Mouse (Mus musculus) stomach, embryonic 14.5 days (tissue): ENCODE data around the gene Spata16. TPM values are rescaled to one million over a fixed set of nuclear protein-coding genes. Genes with fewer than 3 reads are reported as not detected.
A peak's percentile ranks its signal among the peaks of the same experiment; 100 is the strongest.

ENCODE experiments used
- ATAC-seq: fragments of 200-750 bp; cut with Nextera tagmentation; 2 replicates; pipeline ENCODE4 v1.8.0; 2017; ENCODE audit warnings: low read depth, moderate TSS enrichment; ENCODE audit not compliant: insufficient number of reproducible peaks, insufficient read depth, low FRiP score
- H3K27ac ChIP-seq: fragments of 300-500 bp; sonication (generic); 2 replicates; pipeline ENCODE4 v1.5.1; 2014; ENCODE audit warnings: mild to moderate bottlenecking, low read length, moderate library complexity, mixed read lengths
- H3K27me3 ChIP-seq: fragments of 300-500 bp; sonication (generic); 2 replicates; pipeline ENCODE4 v1.6.1; 2014; ENCODE audit warnings: low read length, control low read depth, mixed read lengths; ENCODE audit not compliant: control insufficient read depth, insufficient read depth
- H3K36me3 ChIP-seq: fragments of 300-500 bp; sonication (generic); 2 replicates; pipeline ENCODE4 v1.6.1; 2014; ENCODE audit warnings: mild to moderate bottlenecking, control low read depth, low read length, moderate library complexity, mixed read lengths; ENCODE audit not compliant: control insufficient read depth, insufficient read depth
- H3K4me1 ChIP-seq: fragments of 300-500 bp; sonication (generic); 2 replicates; pipeline ENCODE4 v1.6.1; 2014; ENCODE audit warnings: low read length, control low read depth, mixed read lengths; ENCODE audit not compliant: control insufficient read depth, insufficient read depth
- H3K4me2 ChIP-seq: fragments of 300-500 bp; sonication (generic); replicated peaks from 2 replicates; pipeline ENCODE4 v1.6.1; 2014; ENCODE audit warnings: low read depth, low read length, control low read depth
- H3K4me3 ChIP-seq: fragments of 300-500 bp; sonication (generic); 2 replicates; pipeline ENCODE4 v1.5.1; 2014; ENCODE audit warnings: low read depth, low read length, control low read depth
- H3K9ac ChIP-seq: fragments of 300-500 bp; sonication (generic); replicated peaks from 2 replicates; pipeline ENCODE4 v1.6.1; 2014; ENCODE audit warnings: low read depth, mild to moderate bottlenecking, control low read depth, low read length, moderate library complexity, mixed read lengths
- H3K9me3 ChIP-seq: fragments of 300-500 bp; sonication (generic); 2 replicates; pipeline ENCODE4 v1.6.1; 2016; ENCODE audit warnings: low read depth, low read length, control low read depth; ENCODE audit not compliant: control insufficient read depth
- WGBS: fragments of 180-500 bp; shearing (Covaris S2); extraction: QIAGEN DNeasy Blood & Tissue Kit; methylation state at CpG from one replicate; pipeline ENCODE4 v1.1.7; 2014; 5-methylcytosine and 5-hydroxymethylcytosine counted together
- polyA plus RNA-seq: library from polyadenylated mRNA; unstranded; fragments of >200 nt; fragmentation: Nextera tagmentation; extraction: Ambion mirVana; gene quantifications from 2 replicates; pipeline ENCODE4 v1.2.1, GENCODE M21; 2014

Gene Spata16
- polyA plus RNA-seq: not detected in 2 replicates

- H3K4me2 ChIP-seq: no peak within 1 kb of the TSS
- H3K4me1 ChIP-seq: peaks cover 9% of the 10 kb centered on the region
Observed at GRCm38 (mm10) chr3:26637402-26637801, at the start of gene Spata16. TSS of gene Spata16 (plus strand) at chr3:26637620.

GRCm38 (mm10) chr3:26604861-26605260, 32.6 kb upstream of the Spata16 start:
- Histone ChIP-seq H3K36me3 (no peaks in the 10 kb centered on the region), H3K4me3 (no peak overlapping the region), H3K4me2 (no peak overlapping the region), H3K27ac (no peak overlapping the region), H3K27me3 (no peaks in the 10 kb centered on the region), H3K4me1 (no peaks in the 10 kb centered on the region), H3K9ac (no peak overlapping the region), H3K9me3 (no peaks in the 10 kb centered on the region)
- ATAC-seq: no peak
- WGBS: 67% methylated on average over 1 of the region's 1 CpGs

More at GRCm38 (mm10) chr3:26637402-26637801, at the start of gene Spata16:
- Histone ChIP-seq H3K9ac (no peak within 1 kb of the TSS), H3K36me3 (no peaks in the 10 kb centered on the region), H3K27me3 (no peaks in the 10 kb centered on the region), H3K4me3 (no peak within 1 kb of the TSS), H3K27ac (no peak within 1 kb of the TSS), H3K9me3 (no peaks in the 10 kb centered on the region)
- no peak for ATAC-seq
- WGBS: 76% methylated on average over 11 of the region's 11 CpGs

GRCm38 (mm10) chr3:26608531-26608930, 28.9 kb upstream of the Spata16 start:
- H3K27me3 ChIP-seq: no peaks in the 10 kb centered on the region
- WGBS: 75% methylated on average over 5 of the region's 5 CpGs
- no peaks in the 10 kb centered on the region for H3K9me3 ChIP-seq
- no peaks in the 10 kb centered on the region for H3K36me3 ChIP-seq
- no peak overlapping the region for H3K9ac ChIP-seq
- H3K27ac ChIP-seq: no peak overlapping the region
- no peak overlapping the region for H3K4me2 ChIP-seq
- ATAC-seq: no peak
- H3K4me1 ChIP-seq: no peaks in the 10 kb centered on the region
- no peak overlapping the region for H3K4me3 ChIP-seq

DNA sequence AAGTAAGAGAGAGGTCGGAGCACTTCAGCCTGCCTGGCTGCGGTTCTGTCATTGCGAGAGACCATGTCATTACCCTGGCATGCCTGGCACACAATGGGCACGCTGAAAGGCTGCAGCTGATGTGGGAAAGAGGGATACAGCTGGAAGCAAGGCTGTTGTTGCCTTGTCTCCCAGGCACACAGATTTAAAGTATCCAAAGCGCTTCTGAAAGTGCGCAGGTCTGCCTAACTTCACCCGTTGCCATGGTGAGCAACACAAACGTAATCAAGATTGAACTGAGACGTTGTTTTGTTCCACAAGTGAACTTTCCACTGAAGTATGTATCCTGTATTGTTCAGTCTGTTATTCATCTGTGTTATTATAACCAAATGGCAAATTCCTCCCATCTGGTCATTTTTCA, 1.8 kb downstream of the Spata16 start:
- Histone ChIP-seq H3K9me3 (no peaks in the 10 kb centered on the region), H3K4me3 (no peak overlapping the region), H3K36me3 (no peaks in the 10 kb centered on the region), H3K4me1 (peaks cover 9% of the 10 kb centered on the region), H3K4me2 (no peak overlapping the region), H3K27ac (no peak overlapping the region), H3K27me3 (no peaks in the 10 kb centered on the region), H3K9ac (no peak overlapping the region)
- 65% methylated on average over 9 of the region's 9 CpGs for WGBS
- ATAC-seq: no peak

GRCm38 (mm10) chr3:26639851-26640250, 2.4 kb downstream of the Spata16 start:
- Histone ChIP-seq H3K4me2 (no peak overlapping the region), H3K27ac (no peak overlapping the region), H3K9ac (no peak overlapping the region), H3K9me3 (no peaks in the 10 kb centered on the region), H3K4me1 (peaks cover 9% of the 10 kb centered on the region), H3K27me3 (no peaks in the 10 kb centered on the region), H3K4me3 (no peak overlapping the region), H3K36me3 (no peaks in the 10 kb centered on the region)
- WGBS: 88% methylated on average over 8 of the region's 8 CpGs
- ATAC-seq: no peak

DNA sequence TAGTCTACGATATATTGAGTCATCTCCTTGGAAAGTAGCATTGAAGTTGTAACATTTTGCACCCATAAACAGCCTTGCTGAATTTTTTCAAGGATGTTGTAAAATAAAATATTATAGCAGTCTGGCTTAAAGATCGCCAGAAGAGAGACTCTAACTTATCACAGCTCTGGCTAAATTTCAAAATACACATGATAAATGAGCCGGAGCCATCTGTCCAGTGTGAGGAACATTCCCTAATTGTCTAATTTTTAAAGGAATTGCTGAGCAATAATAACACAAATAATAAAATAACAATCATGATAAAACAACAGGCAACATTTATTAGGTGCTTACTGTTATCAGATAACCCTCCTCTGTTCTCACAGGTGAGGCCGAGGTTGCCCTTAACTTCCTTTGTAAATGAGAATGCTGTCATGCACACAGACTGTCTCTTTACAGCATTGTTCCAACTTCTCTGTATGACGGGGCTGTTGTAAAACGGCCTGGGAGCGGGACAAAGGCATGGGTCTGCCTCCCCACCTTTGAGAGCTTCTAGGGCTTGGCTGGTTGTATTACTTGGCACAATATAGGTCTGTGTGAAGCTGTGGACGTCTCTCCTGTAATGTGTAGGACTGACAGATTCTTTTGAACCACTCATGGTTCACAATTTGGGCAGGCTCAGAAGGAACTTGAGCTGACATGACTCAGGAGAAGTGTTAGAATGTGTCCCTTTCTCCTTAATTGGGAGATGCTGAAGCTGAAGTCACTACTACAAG, 3.1 kb downstream of the Spata16 start:
- Histone ChIP-seq H3K4me1 (peaks cover 9% of the 10 kb centered on the region), H3K9ac (no peak overlapping the region), H3K27me3 (no peaks in the 10 kb centered on the region), H3K36me3 (no peaks in the 10 kb centered on the region), H3K4me3 (no peak overlapping the region), H3K4me2 (no peak overlapping the region), H3K9me3 (no peaks in the 10 kb centered on the region), H3K27ac (no peak overlapping the region)
- 0 out of 2 replicates have a peak, but pooled peaks have one; percentile 37 for ATAC-seq
- WGBS: 61% methylated on average over 8 of the region's 8 CpGs

DNA sequence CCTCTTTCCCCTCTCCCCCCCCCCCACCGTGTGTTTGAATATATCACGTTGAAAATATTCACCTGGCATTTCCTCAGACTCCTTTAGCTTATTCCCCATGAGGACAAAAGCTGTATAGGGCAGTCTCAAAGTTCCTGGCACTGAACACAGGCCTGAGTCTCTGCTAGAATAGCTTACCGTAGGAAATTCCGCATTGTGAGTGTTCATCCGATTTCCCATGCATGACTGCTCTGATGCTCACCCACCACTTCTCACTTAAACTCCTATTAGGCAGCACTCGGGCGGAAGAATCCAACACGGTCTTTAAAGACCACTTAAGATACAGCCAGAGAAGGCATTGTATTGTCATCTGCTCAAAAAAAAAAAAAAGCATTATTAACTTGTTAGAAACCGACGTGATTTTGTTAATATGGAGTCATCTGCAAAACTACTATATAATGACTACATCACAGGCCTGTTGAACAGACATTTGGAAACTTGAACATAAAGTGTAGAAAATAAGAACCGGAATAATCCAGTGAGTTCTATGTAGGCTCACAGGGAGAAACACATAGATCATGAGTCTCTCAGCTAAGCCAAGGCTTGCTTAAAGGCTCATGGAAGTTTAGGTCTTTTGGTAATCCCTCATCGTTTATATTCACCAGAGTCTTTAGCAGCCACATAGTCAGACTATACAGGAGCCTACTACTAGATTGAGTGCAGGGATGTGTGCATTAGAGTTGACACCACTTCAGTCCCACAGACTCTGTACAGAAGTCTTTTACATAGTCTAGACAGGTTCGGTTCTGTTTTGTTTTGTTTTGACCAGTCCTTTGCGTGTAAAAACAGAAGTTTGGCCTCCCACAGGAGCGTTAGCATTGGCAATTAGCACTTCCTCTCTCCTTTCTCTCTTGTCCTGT, 4.2 kb downstream of the Spata16 start:
- no peak overlapping the region for H3K4me3 ChIP-seq
- no peaks in the 10 kb centered on the region for H3K36me3 ChIP-seq
- peaks cover 9% of the 10 kb centered on the region for H3K4me1 ChIP-seq
- no peak overlapping the region for H3K27ac ChIP-seq
- ATAC-seq: no peak
- H3K9me3 ChIP-seq: no peaks in the 10 kb centered on the region
- WGBS: 67% methylated on average over 15 of the region's 15 CpGs
- no peak overlapping the region for H3K9ac ChIP-seq
- no peak overlapping the region for H3K4me2 ChIP-seq
- H3K27me3 ChIP-seq: no peaks in the 10 kb centered on the region

GRCm38 (mm10) chr3:26644136-26644535, 6.7 kb downstream of the Spata16 start:
- WGBS: 62% methylated on average over 1 of the region's 1 CpGs
- H3K4me2 ChIP-seq: no peak overlapping the region
- H3K27me3 ChIP-seq: no peaks in the 10 kb centered on the region
- H3K27ac ChIP-seq: no peak overlapping the region
- H3K9me3 ChIP-seq: no peaks in the 10 kb centered on the region
- no peak overlapping the region for H3K4me3 ChIP-seq
- H3K4me1 ChIP-seq: peaks cover 6% of the 10 kb centered on the region
- no peak overlapping the region for H3K9ac ChIP-seq
- H3K36me3 ChIP-seq: no peaks in the 10 kb centered on the region
- no peak for ATAC-seq
